Mouse (Mus musculus) myocyte (in vitro differentiated cells): Measurements from ENCODE around the gene Ccr10. TPM values are rescaled to one million over a fixed set of nuclear protein-coding genes. Genes with fewer than 3 reads are reported as not detected.

ENCODE experiments used
- H3K27me3 ChIP-seq: one replicate; pipeline ENCODE4 v1.6.1; 2011; ENCODE audit not compliant: control insufficient read depth, insufficient read depth, insufficient read length
- H3K36me3 ChIP-seq: one replicate; pipeline ENCODE4 v1.6.1; 2011; ENCODE audit not compliant: control insufficient read depth, insufficient read depth
- H3K4me2 ChIP-seq: one replicate; pipeline ENCODE4 v1.6.1; 2011; ENCODE audit warnings: low read depth, control low read depth
- H3K4me3 ChIP-seq: one replicate; pipeline ENCODE4 v1.5.1; 2011; ENCODE audit warnings: mild to moderate bottlenecking, control low read depth, moderate library complexity
- H3K79me2 ChIP-seq: one replicate; pipeline ENCODE4 v1.6.1; 2011; ENCODE audit not compliant: control insufficient read depth, insufficient read depth
- H3ac ChIP-seq: one replicate; pipeline ENCODE4 v1.6.1; 2011; ENCODE audit not compliant: control insufficient read depth, insufficient read length
- CEBPB ChIP-seq: IDR thresholded peaks from 2 replicates; pipeline ENCODE4 v1.6.1; 2011; ENCODE audit warnings: mild to moderate bottlenecking, moderate library complexity; ENCODE audit not compliant: poor library complexity, insufficient read depth, severe bottlenecking
- E2F4 ChIP-seq: IDR thresholded peaks from one replicate; pipeline ENCODE4 v1.6.1; 2011; ENCODE audit warnings: mild to moderate bottlenecking, control low read depth, moderate library complexity; ENCODE audit not compliant: insufficient read depth
- MAX ChIP-seq: IDR thresholded peaks from one replicate; pipeline ENCODE4 v1.6.1; 2011; ENCODE audit warnings: low read depth, mild to moderate bottlenecking, control low read depth
- MYOD1 ChIP-seq, 3 experiments: IDR thresholded peaks; one replicate each; pipeline ENCODE4 v1.6.1; 2011; ENCODE audit warnings: control low read depth in 2 of 3, low read depth in 2 of 3, mild to moderate bottlenecking in 2 of 3, moderate library complexity in 1 of 3; ENCODE audit not compliant: insufficient read length in 2 of 3, control insufficient read depth in 1 of 3
- MYOG ChIP-seq, 3 experiments: IDR thresholded peaks; one replicate each; pipeline ENCODE4 v1.6.1; 2011; ENCODE audit warnings: control low read depth in 2 of 3, low read depth in 2 of 3, mild to moderate bottlenecking in 2 of 3; ENCODE audit not compliant: insufficient read length in 2 of 3, control insufficient read depth in 1 of 3, insufficient read depth in 1 of 3
- POLR2A ChIP-seq: IDR thresholded peaks from one replicate; pipeline ENCODE4 v1.6.1; 2011; ENCODE audit warnings: low read depth, mild to moderate bottlenecking, control low read depth, moderate library complexity; ENCODE audit not compliant: insufficient read length
- POLR2AphosphoS2 ChIP-seq: IDR thresholded peaks from one replicate; pipeline ENCODE4 v1.6.1; 2011; ENCODE audit warnings: low read depth, control low read depth; ENCODE audit not compliant: insufficient read length
- REST ChIP-seq: IDR thresholded peaks from one replicate; pipeline ENCODE4 v1.6.1; 2011; ENCODE audit warnings: mild to moderate bottlenecking, control low read depth, moderate library complexity; ENCODE audit not compliant: insufficient read depth, insufficient read length
- SRF ChIP-seq: IDR thresholded peaks from one replicate; pipeline ENCODE4 v1.6.1; 2011; ENCODE audit warnings: low read depth; ENCODE audit not compliant: control insufficient read depth, insufficient read length
- TCF12 ChIP-seq: IDR thresholded peaks from one replicate; pipeline ENCODE4 v1.6.1; 2011; ENCODE audit warnings: mild to moderate bottlenecking, control low read depth; ENCODE audit not compliant: poor library complexity, insufficient read depth, severe bottlenecking
- TCF3 ChIP-seq: IDR thresholded peaks from one replicate; pipeline ENCODE4 v1.6.1; 2011; ENCODE audit warnings: low read depth, control low read depth; ENCODE audit not compliant: insufficient read length
- USF1 ChIP-seq: IDR thresholded peaks from one replicate; pipeline ENCODE4 v1.6.1; 2011; ENCODE audit warnings: low read depth, mild to moderate bottlenecking, control low read depth, moderate library complexity
- polyA plus RNA-seq: library from polyadenylated mRNA; unstranded; fragments of >200 nt; fragmentation: generic; extraction: Trizol; gene quantifications from one replicate; pipeline ENCODE4 v1.2.1, GENCODE M21; 2012; ENCODE audit warnings: missing spikeins

Gene Ccr10
- polyA plus RNA-seq, 1 experiment = 0.56 TPM

DNA sequence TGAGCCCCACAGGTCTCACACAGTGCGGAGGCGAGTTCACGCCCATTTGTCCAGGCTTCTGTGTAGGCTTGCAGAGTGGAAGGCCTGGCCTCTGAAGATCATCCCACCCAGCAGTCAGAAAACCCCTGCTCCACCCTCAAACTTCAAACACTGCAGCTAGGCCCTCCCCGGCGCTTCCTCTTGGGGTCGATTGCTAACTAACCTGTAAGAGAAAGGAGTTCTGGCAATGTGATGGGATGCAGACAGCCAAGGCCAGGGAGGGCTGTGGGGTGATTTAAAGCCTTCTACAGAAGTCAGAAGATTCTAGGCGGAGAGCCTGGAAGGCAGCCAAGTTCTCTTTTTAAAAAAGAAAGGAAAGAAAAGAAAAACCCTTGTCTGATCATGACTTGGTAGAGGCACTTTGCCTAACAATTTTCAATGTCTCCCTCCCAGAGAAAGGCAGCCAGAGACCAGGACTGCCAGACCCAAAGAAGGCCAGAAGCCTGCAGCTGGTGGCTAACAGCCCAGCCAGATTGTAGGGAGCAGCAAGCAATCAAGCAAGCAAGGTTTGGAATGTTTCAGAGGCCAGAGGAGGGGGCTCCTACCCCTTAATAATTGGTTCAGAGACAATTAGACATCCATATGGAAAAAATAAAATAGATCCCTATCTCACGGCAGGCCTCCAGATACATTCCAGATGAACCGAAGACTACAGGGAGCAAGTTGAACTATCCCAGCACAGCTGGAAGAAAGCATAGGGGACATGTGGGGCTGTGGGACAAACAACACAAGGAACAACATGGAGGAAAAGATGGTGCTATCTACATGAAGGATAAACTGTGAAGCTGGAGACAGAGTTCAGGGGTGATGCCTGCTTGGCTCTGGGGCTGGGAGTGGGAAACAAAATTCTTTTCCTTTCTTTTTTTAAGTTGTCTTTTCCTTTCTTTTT, 25.8 kb downstream of the Ccr10 start:
- Histone ChIP-seq H3K4me2 (no peak overlapping the region), H3K36me3 (no peaks in the 10 kb centered on the region), H3K4me3 (no peak overlapping the region), H3K27me3 (no peaks in the 10 kb centered on the region), H3ac (no peak overlapping the region), H3K79me2 (no peaks in the 10 kb centered on the region)
- TF ChIP-seq MYOG (IDR thresholded peaks at IDR 0.05; ENCODE audit: control insufficient read depth in 1 of 3, insufficient read depth in 1 of 3, insufficient read length in 2 of 3, low read depth in 2 of 3) = no peak
- TF ChIP-seq TCF3 = no peak
- no peak for TF ChIP-seq REST
- no peak for TF ChIP-seq POLR2A
- no peak for TF ChIP-seq MAX

- Histone ChIP-seq H3K4me2 (no peak overlapping the region), H3K27me3 (no peaks in the 10 kb centered on the region), H3ac (no peak overlapping the region), H3K36me3 (no peaks in the 10 kb centered on the region), H3K79me2 (no peaks in the 10 kb centered on the region), H3K4me3 (no peak overlapping the region)
- TF ChIP-seq USF1 (no peak), MYOD1 (IDR thresholded peaks at IDR 0.05; ENCODE audit: control insufficient read depth in 1 of 3, insufficient read length in 2 of 3, low read depth in 2 of 3) (no peak), POLR2AphosphoS2 (no peak), E2F4 (no peak), MAX (no peak), POLR2A (no peak), CEBPB (no peak), TCF12 (no peak), REST (no peak), MYOG (IDR thresholded peaks at IDR 0.05; ENCODE audit: control insufficient read depth in 1 of 3, insufficient read depth in 1 of 3, insufficient read length in 2 of 3, low read depth in 2 of 3) (no peak)
Measured at GRCm38 (mm10) chr11:101148751-101149150, 26.5 kb downstream of the Ccr10 start.

DNA sequence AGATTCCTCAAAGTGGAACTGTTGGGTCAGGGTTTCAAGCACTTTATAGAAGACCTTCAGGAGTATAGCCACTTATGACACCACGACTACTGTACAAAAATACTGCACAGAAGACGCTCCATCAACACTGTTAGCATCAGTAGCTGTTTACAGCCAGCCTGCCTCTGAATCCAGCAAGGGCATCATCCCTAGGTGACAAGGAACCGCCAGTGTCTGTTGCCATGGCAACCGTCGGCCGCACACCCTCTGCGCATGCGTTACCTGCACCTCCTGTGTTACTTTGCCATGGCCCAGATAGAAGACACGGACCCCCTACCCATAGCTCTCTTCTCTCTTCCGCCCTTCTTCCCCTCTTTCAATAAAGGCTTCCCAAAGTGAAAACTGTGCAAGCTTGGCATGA, 28.9 kb downstream of the Ccr10 start:
- no peak overlapping the region for H3ac ChIP-seq
- H3K27me3 ChIP-seq = no peaks in the 10 kb centered on the region
- TF ChIP-seq USF1 = no peak
- TF ChIP-seq POLR2AphosphoS2 = no peak
- no peak for TF ChIP-seq TCF3
- no peak for TF ChIP-seq CEBPB
- no peak for TF ChIP-seq MAX
- no peak for TF ChIP-seq TCF12
- no peak for TF ChIP-seq MYOG (IDR thresholded peaks at IDR 0.05; ENCODE audit: control insufficient read depth in 1 of 3, insufficient read depth in 1 of 3, insufficient read length in 2 of 3, low read depth in 2 of 3)
- TF ChIP-seq E2F4 = no peak
- TF ChIP-seq MYOD1 (IDR thresholded peaks at IDR 0.05; ENCODE audit: control insufficient read depth in 1 of 3, insufficient read length in 2 of 3, low read depth in 2 of 3) = no peak
- TF ChIP-seq POLR2A = no peak
- no peak for TF ChIP-seq SRF
- no peak overlapping the region for H3K4me2 ChIP-seq
- no peak overlapping the region for H3K4me3 ChIP-seq
- no peaks in the 10 kb centered on the region for H3K79me2 ChIP-seq
- no peaks in the 10 kb centered on the region for H3K36me3 ChIP-seq

GRCm38 (mm10) chr11:101143338-101144225, 31.7 kb downstream of the Ccr10 start:
- Histone ChIP-seq H3K36me3 (no peaks in the 10 kb centered on the region), H3K27me3 (no peaks in the 10 kb centered on the region), H3K4me2 (peak overlapping the region; percentile 6), H3ac (no peak overlapping the region), H3K79me2 (no peaks in the 10 kb centered on the region), H3K4me3 (no peak overlapping the region)
- TF ChIP-seq POLR2A (no peak), USF1 (no peak), REST (no peak), MYOG (IDR thresholded peaks at IDR 0.05; ENCODE audit: control insufficient read depth in 1 of 3, insufficient read depth in 1 of 3, insufficient read length in 2 of 3, low read depth in 2 of 3) (no peak), SRF (no peak), MYOD1 (IDR thresholded peaks at IDR 0.05; ENCODE audit: control insufficient read depth in 1 of 3, insufficient read length in 2 of 3, low read depth in 2 of 3) (no peak), TCF12 (no peak), CEBPB (no peak), E2F4 (no peak), POLR2AphosphoS2 (no peak), TCF3 (no peak), MAX (no peak)
